Mouse (Mus musculus): Measurements from ENCODE around the gene Casq2. TPM values are rescaled to one million over a fixed set of nuclear protein-coding genes. Genes with fewer than 3 reads are reported as not detected.

The Casq2 gene
- polyA plus RNA-seq, 1 experiment = 6.3 TPM

DNA sequence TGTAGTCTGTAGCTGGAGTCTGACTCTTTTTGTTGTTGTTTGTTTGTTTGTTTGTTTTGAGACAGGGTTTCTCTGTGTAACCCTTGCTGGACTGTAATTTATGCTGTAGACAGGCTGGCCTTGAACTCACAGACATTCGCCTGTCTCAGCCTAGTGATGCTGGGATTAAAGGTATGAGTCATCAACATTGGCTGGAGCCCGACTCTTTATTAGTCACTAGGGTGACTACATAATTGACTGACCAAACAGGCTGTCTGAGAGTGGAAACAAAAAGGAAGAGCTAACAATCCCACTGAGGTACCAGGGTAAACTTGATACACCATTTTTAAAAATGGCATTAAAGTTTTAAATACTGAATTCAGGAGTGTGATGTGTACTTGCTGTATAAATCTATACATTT lies 96.4 kb downstream of the Casq2 start:
- DNase-seq (ENCODE audit: low read depth, low spot score) = no peak
- WGBS = 66% methylated on average over 2 of the region's 2 CpGs

DNA sequence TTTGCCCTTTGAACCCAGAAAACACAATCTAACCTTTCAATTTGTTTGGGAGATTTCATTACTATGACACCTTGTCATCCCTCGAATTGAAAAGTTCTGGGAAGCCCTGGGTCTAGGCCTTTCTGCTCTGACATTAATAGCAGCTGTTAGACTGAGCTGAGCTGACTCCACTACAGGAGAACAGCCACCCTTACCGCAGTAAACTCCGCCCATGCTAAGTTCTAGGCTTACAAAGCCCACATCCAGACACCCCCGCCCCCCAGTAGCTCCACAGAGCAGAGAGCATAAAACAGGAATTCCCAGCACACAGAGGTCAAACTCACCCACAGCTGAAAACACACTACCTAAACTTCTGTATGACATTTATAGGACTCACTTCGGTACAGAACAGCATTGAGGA lies 98.5 kb downstream of the Casq2 start:
- WGBS = 63% methylated on average over 5 of the region's 5 CpGs

DNA sequence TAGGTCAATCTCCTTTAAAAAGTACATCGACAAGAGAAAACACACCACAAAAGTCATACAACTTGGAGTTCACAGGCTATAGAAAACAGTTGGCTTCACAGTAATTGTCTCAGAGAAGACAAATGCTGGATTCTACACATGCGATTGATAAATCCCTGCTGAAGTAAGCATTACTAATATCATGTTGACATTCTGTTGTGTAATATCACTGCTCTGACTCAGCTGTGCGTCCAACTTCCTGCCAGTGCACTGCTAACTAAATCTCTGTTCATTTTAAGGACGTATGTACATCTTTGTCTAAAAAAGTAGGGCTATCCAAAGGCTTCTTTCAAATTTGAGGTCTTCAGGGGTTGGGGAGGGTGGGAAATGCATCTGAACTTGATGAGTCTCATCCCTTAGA lies 101.2 kb downstream of the Casq2 start:
- no peak for DNase-seq (ENCODE audit: low read depth, low spot score)
- WGBS = 75% methylated on average over 4 of the region's 4 CpGs

More for the DNA sequence above, 98.5 kb downstream of the Casq2 start:
- no peak for DNase-seq (ENCODE audit: low read depth, low spot score)

DNA sequence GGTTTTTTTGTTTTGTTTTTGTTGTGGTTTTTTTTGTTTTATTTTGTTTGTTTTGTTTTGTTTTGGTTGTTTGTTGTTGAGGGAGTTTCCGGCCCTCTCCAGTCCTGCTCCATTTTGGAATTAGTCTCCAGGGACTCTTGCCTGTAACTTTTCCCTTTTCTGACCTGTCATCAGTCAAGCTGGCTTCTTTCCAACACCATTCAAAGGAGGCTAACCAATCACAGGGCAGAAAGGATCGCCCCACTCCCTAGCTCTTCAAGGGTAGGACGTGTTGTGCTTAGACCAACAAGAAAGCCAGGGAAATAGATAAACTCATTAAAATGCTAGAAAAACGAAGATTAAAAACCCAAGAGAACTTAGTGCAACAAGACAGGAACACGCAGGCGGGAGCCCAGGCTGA lies 102.8 kb downstream of the Casq2 start:
- 74% methylated on average over 6 of the region's 6 CpGs for WGBS

DNA sequence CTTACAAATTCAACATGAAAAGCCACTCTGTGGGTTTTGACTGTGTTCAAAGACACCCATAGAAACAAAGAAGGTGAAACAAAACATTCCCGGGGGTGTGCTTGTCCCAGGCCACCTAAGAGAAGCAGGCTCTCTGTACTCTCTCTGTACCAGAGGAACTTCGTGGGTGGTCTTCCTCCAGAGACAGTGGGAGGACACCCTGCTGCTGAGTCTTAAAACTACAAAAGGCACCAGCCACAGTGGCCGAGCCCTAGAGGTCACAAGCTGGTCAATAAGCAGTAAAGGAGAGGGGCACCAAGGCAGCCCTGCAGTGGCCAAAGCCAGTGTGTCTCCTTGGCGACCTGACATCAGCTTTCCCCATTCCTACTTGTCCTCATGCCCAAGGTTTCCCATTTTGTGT lies 103.8 kb downstream of the Casq2 start:
- no peak for DNase-seq (ENCODE audit: low read depth, low spot score)

More for the DNA sequence above, 102.8 kb downstream of the Casq2 start:
- DNase-seq (ENCODE audit: low read depth, low spot score) = no peak

DNA sequence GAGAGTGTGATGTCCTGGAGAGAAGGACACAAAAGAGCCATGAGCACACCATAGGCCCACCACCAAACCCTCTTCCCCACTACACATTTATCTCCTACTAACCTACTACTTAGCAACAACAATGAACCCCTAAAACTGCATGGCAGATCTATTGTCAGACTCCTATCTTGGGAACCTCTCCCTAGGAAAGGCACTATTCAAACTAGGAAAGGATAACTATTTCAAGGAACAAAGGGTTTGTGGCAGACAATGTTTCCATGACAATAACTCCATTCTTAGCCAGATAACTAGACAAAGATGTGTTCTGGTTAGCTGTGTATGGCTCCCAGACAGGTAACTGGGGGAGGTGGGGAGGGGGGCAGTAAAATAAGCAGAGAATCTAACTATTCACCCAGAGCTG lies 104.4 kb downstream of the Casq2 start:
- DNase-seq (ENCODE audit: low read depth, low spot score) = no peak

More for the DNA sequence above, 103.8 kb downstream of the Casq2 start:
- WGBS = 69% methylated on average over 4 of the region's 4 CpGs

DNA sequence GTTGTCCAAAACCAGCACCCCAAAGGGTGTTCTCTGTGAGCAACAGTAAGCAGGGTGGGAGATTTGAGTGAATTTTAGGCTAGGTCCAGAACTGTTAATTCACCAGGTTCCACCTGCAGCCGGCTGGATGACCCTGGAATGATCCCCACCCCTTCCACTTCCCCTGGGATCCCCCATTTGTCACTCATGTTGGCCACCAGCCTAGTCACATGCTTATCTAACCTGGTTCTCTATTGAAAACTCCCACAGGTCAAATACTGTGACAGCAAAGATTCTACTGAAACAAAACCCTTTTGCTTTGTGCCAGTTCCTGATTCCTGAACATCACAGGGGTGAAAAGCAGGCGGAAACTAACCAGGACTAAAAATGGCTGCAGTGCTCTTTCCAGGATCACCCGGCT lies 105.4 kb downstream of the Casq2 start:
- DNase-seq (ENCODE audit: low read depth, low spot score) = no peak
- 82% methylated on average over 3 of the region's 3 CpGs for WGBS

DNA sequence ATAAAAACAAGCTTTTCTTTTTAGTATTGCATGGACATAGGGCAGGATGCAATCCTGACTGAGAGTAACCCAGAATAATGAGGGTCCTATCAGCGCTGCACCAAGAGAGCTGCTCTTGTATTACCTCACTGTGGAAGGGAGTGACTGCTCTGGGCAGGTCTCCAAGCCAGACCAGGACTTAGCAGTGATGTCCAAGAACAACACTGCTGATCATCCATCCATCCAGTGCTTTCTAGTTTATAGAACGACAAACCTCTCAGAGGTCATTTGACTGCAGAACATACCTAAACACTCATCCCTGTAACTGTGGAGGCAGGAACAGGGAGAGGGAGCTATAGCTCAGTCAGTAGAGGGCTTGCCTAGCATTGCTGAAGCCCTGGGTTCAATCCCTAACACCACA lies 106.4 kb downstream of the Casq2 start:
- no peak for DNase-seq (ENCODE audit: low read depth, low spot score)
- 63% methylated on average over 2 of the region's 2 CpGs for WGBS

DNA sequence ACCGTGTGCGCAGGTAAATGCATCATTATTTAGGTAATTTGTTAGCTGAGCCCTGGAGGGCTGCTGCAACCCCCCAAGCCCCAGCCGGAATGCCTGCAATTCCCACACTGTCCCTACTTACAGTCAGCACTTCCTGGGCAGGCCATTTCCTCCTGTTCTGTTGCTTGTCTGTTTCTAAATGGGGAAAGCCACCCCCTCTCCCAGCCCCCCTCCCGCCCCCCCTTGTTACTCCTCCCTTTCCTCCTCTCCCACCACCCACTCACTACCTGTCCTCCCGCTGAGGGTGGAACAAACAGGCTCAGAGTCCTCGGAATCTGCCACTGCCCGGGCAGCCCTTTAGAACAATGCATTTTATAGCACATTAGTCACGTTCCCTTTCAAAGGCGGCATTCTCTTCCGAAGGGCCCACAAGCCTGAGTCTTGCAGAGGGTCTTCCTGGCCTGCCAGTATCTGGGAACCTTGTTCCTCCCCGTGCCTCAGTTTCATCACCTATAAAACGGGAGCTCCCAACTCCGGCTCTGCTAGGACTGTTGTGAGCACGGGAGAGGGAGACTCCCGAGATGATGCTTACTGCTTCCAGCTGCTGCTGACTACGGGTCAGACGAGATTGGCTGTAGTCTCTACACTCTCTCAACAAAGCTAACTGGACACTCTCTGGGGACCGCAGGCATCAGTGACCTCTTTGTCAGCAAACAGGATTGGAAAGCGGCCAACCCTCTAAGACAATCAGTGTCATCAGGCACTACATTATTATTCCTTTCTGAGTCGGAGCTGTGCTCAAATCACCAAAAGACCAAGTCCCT lies 107.5 kb downstream of the Casq2 start:
- WGBS = 54% methylated on average over 20 of the region's 20 CpGs
- no peak for DNase-seq (ENCODE audit: low read depth, low spot score)

DNA sequence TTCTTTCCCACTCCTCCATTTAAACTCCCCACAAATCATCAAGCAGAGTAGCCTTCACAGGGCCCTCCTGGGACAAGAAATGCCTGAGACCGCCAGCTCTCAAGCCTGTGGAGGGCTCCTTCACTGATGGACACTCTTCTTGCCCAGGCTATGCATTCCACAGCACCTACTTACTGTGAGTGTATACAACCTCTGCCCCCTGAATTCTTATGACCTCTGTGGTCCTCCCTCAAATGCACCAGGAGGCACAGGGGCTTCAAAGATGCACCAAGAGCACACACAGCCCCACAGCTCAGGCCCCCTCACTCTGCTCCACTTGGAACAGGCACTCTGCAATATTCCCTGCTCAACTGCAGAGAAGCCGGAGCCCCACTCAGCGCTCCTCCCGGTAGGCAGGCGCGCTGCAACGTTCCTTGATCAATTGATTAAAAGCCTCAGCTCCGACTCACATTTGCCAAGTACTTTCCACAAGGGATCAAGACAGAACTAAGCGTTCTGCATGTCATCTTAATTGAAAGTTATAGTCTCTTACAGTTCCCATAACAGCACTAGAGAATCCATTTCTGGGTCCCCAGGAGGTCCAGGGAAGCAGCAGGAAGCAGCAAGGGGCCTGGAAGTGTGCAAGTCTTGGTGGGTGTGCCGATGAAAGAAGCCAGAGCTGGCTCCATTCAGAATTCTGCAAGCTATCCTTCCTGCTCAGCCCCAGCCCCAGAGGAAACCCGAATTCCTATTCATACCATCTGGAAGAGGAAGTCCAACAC lies 108.3 kb downstream of the Casq2 start:
- DNase-seq (ENCODE audit: low read depth, low spot score) = no peak
- 65% methylated on average over 11 of the region's 11 CpGs for WGBS

DNA sequence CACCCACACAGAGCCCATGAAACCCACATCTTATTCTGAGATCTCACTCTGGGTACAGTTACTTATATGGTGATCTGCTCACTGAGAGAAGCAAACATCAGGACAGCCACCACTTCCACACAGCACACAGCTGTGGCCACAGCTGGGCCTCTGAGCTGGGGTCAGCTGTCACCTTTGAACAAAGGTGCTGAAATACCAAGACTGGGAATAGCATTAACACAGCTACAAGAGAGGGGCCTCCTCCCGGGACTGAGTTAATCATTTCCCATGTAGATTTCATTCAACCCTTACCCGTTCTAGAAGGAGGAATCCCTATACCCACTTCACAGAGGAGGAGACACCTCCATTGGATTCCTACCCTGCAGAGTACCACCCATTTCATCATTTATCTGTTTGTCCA lies 109.5 kb downstream of the Casq2 start:
- 33% methylated on average over 2 of the region's 2 CpGs for WGBS
- DNase-seq (ENCODE audit: low read depth, low spot score) = no peak

Other genes starting within 250 kb of the Casq2 start
- gene Mab21l3, start 237.5 kb upstream of the Casq2 start, polyA plus RNA-seq (2012; rRNA removed) = 0.49 and 0.51 TPM in 2 replicates
- 3.6 and 4.2 TPM in 2 replicates for gene Slc22a15, start 162.0 kb upstream of the Casq2 start, polyA plus RNA-seq (2012; rRNA removed)
- 0.04 and 0.05 TPM in 2 replicates for gene Nhlh2, start 76.3 kb upstream of the Casq2 start, polyA plus RNA-seq (2012; rRNA removed)
- gene Vangl1, start 118.3 kb downstream of the Casq2 start, polyA plus RNA-seq (2012; rRNA removed) = 6.5 and 7.8 TPM in 2 replicates